Mouse (Mus musculus) kidney, adult 9 months (tissue): Measurements from ENCODE around the gene Vamp9.
A peak's percentile ranks its signal among the peaks of the same experiment; 100 is the strongest.

ENCODE experiments used
- DNase-seq: peaks from one replicate; pipeline ENCODE4 v3.0.0; 2022

The Vamp9 gene

GRCm38 (mm10) chr5:99906181-99906956 lies at the start of gene Vamp9:
TSS of gene Vamp9 (plus strand) at chr5:99906254.
- peak; percentile 96 for DNase-seq

GRCm38 (mm10) chr5:99857106-99857637 lies 48.9 kb upstream of the Vamp9 start:
- no peak for DNase-seq

- DNase-seq, result peak; percentile 7
Observed at GRCm38 (mm10) chr5:99859637-99860433, 46.2 kb upstream of the Vamp9 start.

DNA sequence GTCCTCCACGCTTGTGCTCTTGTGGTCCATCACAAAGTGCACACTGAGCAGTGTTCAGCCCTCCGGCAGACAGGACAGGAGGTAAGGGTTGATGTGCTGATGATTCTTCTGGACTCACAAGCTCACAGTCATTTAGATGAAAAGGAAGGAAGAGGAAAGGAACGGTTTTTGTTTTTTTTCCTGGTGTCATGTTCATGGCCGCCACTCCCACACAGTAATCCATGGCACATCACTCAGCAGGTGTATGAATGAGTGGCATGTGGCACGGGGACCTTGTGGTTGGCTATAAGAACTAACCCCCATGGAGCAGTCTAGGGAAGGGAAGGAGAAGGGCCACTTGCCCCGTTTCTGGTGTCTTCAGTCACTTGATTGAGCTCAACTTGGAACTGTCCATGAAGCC lies 44.2 kb upstream of the Vamp9 start:
- DNase-seq, result no peak

DNA sequence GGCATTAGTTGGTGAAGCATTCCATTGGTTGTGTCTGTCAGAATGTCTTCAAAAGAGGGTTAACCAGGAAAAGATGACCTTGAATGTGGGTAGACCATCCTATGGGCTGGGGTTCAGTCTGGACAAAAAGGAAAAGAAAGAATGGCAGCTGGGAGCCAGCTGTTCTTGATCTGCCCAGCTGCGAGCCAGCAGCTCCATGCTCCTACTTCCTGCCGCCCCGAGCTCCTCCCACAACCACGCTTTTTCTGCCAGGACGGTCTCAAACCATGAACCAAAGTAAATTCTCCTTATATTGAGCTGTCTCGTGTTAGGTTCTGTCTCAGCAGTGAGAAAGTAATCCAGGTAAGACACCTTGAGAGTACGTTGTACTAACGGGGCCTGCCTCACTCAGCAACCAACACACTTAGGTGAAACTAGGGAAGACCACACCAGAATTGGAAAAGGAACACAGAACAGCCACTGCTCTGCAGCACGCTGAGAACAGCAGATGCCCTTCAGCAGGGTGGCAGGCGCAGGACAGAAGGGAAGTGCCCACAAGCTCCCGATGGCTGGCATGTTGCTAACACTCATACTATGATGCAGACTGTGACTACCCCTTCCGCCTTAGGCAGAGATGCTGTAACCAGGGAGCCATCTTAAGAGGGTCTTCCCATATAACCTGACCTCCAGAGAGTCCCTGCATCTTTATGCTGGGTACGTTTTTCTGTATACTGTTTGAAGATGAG lies 42.2 kb upstream of the Vamp9 start:
- DNase-seq, result no peak

- DNase-seq, result no peak
Observed at GRCm38 (mm10) chr5:99865779-99866178, 40.3 kb upstream of the Vamp9 start.

DNA sequence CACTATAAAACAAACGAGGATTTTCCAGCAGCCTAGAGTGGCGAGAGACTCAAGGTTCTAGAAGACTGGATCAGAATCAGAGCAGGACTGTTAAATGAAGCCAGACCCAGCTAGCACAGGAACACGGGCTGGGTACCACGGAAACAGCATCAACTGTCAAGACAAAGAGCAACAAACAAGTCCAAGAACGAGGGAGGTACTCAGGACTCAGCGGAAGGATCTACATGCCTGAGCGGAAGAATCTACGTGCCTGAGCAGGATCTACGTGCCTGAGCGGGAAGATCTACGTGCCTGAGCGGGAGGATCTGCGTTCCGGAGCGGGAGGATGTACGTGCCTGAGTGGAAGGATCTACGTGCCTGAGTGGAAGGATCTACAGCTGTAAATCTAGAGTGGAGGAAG lies 37.8 kb upstream of the Vamp9 start:
- no peak for DNase-seq

DNA sequence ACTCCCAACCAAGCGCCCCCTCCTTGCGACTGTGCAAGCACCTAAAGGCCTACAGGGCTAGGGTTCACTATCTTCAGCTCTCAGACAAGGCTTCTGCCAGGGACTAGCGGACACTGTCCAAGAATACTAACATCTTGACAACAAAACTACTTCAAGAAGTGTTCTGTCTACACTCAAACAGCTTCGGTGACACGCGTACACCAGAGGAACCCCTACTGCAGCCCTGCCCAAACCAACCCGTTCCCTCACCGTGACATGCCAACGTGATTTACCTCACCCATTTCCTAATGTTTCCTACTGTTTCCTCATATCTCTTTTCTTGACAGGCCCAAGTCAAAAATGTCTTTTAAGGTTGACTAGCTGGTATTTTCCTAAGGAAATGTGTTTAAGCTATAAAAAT lies 37.1 kb upstream of the Vamp9 start:
- no peak for DNase-seq

DNA sequence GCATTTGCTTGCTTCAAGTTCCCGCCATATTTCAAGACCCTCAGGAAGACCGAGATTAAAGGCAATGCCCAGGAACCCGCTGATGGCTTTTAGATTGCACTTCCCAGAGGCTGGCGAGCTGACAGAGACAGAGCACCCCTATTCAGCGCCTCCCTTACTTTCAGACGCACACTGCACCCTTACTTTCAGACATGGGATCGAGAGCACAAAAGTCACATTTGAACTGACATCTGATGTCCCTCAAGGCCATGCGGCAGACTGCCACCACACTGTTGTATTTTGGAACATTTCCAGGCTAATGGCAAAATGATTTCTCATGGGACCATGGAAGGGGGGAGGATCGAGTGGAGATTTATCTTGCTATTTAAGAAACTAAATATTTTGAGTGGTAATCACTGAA lies 28.5 kb upstream of the Vamp9 start:
- no peak for DNase-seq

DNA sequence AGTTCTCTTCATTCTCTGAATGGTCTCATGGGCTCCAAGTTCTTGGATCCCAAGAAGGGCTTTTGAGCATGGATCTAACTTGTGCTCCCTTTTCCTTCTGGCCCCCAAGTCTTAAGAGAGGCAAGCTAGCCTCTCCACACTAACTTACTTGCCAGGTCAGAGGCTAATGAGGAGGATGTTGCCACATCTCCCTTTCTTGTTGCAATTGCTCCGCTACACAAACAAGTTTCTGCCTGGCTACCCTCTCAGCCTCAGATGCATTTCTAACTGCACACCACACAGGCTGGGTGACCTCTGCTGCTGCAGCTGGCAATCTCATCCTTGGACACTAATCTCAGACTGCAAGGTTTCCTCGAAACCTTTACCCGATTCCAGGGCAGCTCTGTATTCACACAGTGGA lies 23.6 kb upstream of the Vamp9 start:
- DNase-seq, result no peak

DNA sequence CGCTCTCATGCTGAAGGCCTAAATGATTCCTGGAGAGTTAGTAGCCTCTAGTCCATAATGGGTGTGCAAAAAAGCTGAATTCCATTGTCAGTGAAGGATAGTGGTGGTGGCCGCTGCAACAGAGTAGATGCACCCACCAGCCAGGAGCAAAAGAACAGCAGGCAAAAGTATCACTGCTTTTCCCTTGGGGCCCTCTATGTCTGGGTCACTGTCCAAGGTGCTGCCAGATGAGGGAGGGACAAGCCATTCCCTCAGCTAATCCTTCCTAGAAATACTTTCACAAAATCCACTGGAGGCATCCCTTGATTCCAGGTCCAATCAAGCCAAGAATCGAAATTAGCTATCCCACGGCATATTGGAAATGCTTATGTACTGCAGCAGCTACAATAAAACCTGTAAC lies 22.0 kb upstream of the Vamp9 start:
- DNase-seq, result no peak

GRCm38 (mm10) chr5:99887133-99887532 lies 18.9 kb upstream of the Vamp9 start:
- no peak for DNase-seq

GRCm38 (mm10) chr5:99891516-99892441 lies 14.3 kb upstream of the Vamp9 start:
- DNase-seq, result peak; percentile 65

DNA sequence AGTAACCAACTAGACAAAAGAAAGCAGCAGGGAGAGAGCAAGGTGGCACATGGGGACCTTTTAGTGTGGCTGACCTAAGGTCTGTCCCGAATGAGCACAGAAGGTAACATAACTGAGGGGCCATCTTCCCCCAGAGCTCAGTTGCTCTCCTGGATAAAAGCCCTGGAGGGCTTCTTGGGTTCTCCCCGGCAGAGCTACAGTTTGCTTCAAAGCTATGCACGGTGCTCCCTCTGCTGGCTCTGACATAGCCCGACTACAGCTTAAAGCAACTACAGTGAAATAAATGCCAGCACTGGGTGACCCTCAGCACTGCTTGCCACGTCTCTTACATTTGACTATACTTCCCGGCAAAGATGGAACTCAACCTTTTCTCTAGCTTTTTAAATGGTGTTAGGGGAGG lies 6.0 kb upstream of the Vamp9 start:
- DNase-seq, result peak; percentile 49

- DNase-seq, result no peak
Observed at GRCm38 (mm10) chr5:99905731-99906130, 323 bp upstream of the Vamp9 start.

DNA sequence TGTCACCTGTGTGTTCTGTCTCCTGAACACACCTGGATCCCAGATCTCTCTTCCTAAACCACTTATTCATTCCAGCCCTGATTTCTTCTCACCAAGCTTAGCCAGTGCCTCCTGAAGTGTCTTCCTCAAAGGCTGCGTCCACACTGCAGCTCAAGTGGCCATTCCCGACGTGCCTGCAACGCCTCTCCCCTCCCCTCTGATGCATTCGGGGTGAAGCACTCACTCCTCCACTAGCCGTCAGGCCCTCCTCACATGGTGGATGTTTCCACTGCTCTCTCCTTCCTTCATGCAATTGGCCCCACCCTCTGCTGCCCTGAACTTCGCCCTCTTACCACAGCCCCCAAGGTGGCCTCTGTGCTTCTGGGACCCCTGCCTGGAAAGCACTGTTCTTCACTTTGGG lies 9.4 kb downstream of the Vamp9 start:
- DNase-seq, result no peak

- DNase-seq, result no peak
Observed at GRCm38 (mm10) chr5:99922033-99922432, 16.0 kb downstream of the Vamp9 start.

- peak; percentile 69 for DNase-seq
Observed at GRCm38 (mm10) chr5:99927951-99928350, 21.9 kb downstream of the Vamp9 start.

- DNase-seq, result no peak
Observed at GRCm38 (mm10) chr5:99931910-99932309, 25.9 kb downstream of the Vamp9 start.

GRCm38 (mm10) chr5:99939440-99939839 lies 33.4 kb downstream of the Vamp9 start:
- no peak for DNase-seq

DNA sequence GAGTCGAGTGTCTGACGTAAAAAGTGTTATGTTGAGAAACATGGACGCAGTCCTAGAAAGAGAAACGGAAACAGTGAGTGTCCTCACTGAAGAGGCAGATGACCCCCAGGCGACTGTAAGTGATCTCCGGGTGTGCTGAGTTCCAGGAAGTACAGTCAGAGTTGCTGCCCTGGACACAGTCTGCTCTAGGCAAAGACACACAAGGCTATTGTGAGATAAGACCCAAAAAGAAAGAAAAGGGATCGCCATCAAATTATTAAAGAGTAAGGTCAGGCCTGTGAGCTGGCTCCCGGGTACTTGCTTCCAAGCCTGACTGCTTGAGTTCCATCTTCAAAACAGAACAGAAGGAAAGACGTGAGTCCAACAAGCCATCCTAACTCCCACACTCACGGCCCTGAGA lies 35.2 kb downstream of the Vamp9 start:
- no peak for DNase-seq
